Mouse (Mus musculus) lung, adult 2 months (tissue): ENCODE results near the gene Ccdc84. TPM values are rescaled to one million over a fixed set of nuclear protein-coding genes. Genes with fewer than 3 reads are reported as not detected.
"Not testable (repeated sequence)": the region's sequence is repeated elsewhere in the genome, so short reads cannot be mapped to it uniquely, and the experiment has no call there.

Experiments
- DNase-seq: peaks from one replicate; pipeline ENCODE4 v3.0.0; 2022
- H3K4me1 ChIP-seq: fragments of 200-500 bp; 2 replicates; pipeline ENCODE4 v1.6.1; 2011; ENCODE audit warnings: low read length; ENCODE audit not compliant: control insufficient read depth, insufficient read depth
- H3K4me3 ChIP-seq: fragments of 200-500 bp; replicated peaks from 2 replicates; pipeline ENCODE3; 2011; ENCODE audit warnings: low read depth, mild to moderate bottlenecking, control low read depth, low read length; ENCODE audit errors: extremely low read depth
- CTCF ChIP-seq: fragments of 200-500 bp; IDR thresholded peaks from 2 replicates; pipeline ENCODE4 v1.5.1; 2011; ENCODE audit warnings: mild to moderate bottlenecking, low read length, control low read depth; ENCODE audit not compliant: insufficient read depth
- POLR2A ChIP-seq: fragments of 200-500 bp; IDR thresholded peaks from 2 replicates; pipeline ENCODE4 v1.6.1; 2011; ENCODE audit warnings: low read depth, mild to moderate bottlenecking, control low read depth, low read length, borderline replicate concordance; ENCODE audit errors: extremely low read depth
- WGBS: fragments of 180-500 bp; shearing (Covaris S2); methylation state at CpG from one replicate; pipeline ENCODE4 v1.1.7; 2018; 5-methylcytosine and 5-hydroxymethylcytosine counted together
- polyA plus RNA-seq: library from polyadenylated mRNA; depleted of rRNA; stranded (reverse); fragments of >200 nt; gene quantifications from 2 replicates; pipeline ENCODE4 v1.2.3, GENCODE M21; 2012

The Ccdc84 gene
- polyA plus RNA-seq, 1 experiment = 23.0 TPM

- WGBS = 70% methylated on average over 2 of the region's 2 CpGs
- DNase-seq = no peak
- no peak overlapping the region for H3K4me3 ChIP-seq
- H3K4me1 ChIP-seq = peaks cover 2% of the 10 kb centered on the region; the same call in 1 of the 2 replicates
- TF ChIP-seq CTCF (no peak), POLR2A (no peak)
Observed at GRCm38 (mm10) chr9:44410647-44411336, 7.6 kb downstream of the Ccdc84 start.

- H3K4me3 ChIP-seq, DNase-seq, H3K4me1 ChIP-seq: not testable (repeated sequence)
- 77% methylated on average over 9 of the region's 9 CpGs for WGBS
Observed at GRCm38 (mm10) chr9:44408693-44409092, 9.7 kb downstream of the Ccdc84 start.

GRCm38 (mm10) chr9:44407752-44408097 is 10.6 kb downstream of the Ccdc84 start:
- WGBS = under 1% methylated on average over 24 of the region's 24 CpGs

GRCm38 (mm10) chr9:44406906-44407751 is 11.2 kb downstream of the Ccdc84 start, which contains the start of the genes Rps25 and Trappc4:
Gene Rps25 (plus strand): TSS chr9:44407139.
Gene Trappc4 (minus strand): TSS chr9:44407600.
- DNase-seq = peak; percentile 93
- WGBS = under 1% methylated on average over 51 of the region's 51 CpGs
- H3K4me1 ChIP-seq = peaks cover 2% of the 10 kb centered on the region; the same call in 1 of the 2 replicates
- H3K4me3 ChIP-seq = peak within 1 kb of the TSS; percentile 95
- TF ChIP-seq CTCF (no peak), POLR2A (peak; percentile 64; the same call in 1 of the 2 replicates)

More at GRCm38 (mm10) chr9:44407752-44408097, 10.6 kb downstream of the Ccdc84 start:
- no peak for DNase-seq
- H3K4me1 ChIP-seq = peaks cover 2% of the 10 kb centered on the region; the same call in 1 of the 2 replicates
- TF ChIP-seq POLR2A (no peak), CTCF (no peak)
- peak overlapping the region; percentile 95 for H3K4me3 ChIP-seq

GRCm38 (mm10) chr9:44405011-44405410 is 13.4 kb downstream of the Ccdc84 start:
- Histone ChIP-seq H3K4me3 (no peak overlapping the region), H3K4me1 (peaks cover 2% of the 10 kb centered on the region; the same call in 1 of the 2 replicates)
- 63% methylated on average over 3 of the region's 3 CpGs for WGBS
- TF ChIP-seq POLR2A (no peak), CTCF (no peak)
- DNase-seq = no peak

- Histone ChIP-seq H3K4me3 (no peak overlapping the region), H3K4me1 (no peaks in the 10 kb centered on the region)
- TF ChIP-seq CTCF (no peak), POLR2A (no peak)
- no peak for DNase-seq
- WGBS = 72% methylated on average over 4 of the region's 4 CpGs
Observed at GRCm38 (mm10) chr9:44401081-44401480, 17.3 kb downstream of the Ccdc84 start.

GRCm38 (mm10) chr9:44399795-44400114 is 18.6 kb downstream of the Ccdc84 start:
- no peak for TF ChIP-seq CTCF
- TF ChIP-seq POLR2A = no peak
- WGBS = 84% methylated on average over 6 of the region's 6 CpGs
- Histone ChIP-seq H3K4me3 (no peak overlapping the region), H3K4me1 (no peaks in the 10 kb centered on the region)
- no peak for DNase-seq

- TF ChIP-seq CTCF (no peak), POLR2A (no peak)
- WGBS = 86% methylated on average over 13 of the region's 13 CpGs
- no peak for DNase-seq
- H3K4me1 ChIP-seq = no peaks in the 10 kb centered on the region
- H3K4me3 ChIP-seq = no peak overlapping the region
Observed at GRCm38 (mm10) chr9:44399114-44399794, 19.1 kb downstream of the Ccdc84 start.

GRCm38 (mm10) chr9:44398551-44398950 is 19.8 kb downstream of the Ccdc84 start:
- DNase-seq = no peak
- no peak for TF ChIP-seq POLR2A
- TF ChIP-seq CTCF = no peak
- Histone ChIP-seq H3K4me1 (no peaks in the 10 kb centered on the region), H3K4me3 (no peak overlapping the region)
- WGBS = 81% methylated on average over 9 of the region's 9 CpGs

GRCm38 (mm10) chr9:44398087-44398486 is 20.3 kb downstream of the Ccdc84 start:
- Histone ChIP-seq H3K4me3 (no peak overlapping the region), H3K4me1 (no peaks in the 10 kb centered on the region)
- 34% methylated on average over 4 of the region's 4 CpGs for WGBS
- TF ChIP-seq CTCF = no peak
- DNase-seq = no peak
